Mouse (Mus musculus) heart, postnatal 0 days (tissue): ENCODE results near the gene Olfr1447. TPM values are rescaled to one million over a fixed set of nuclear protein-coding genes. Genes with fewer than 3 reads are reported as not detected.

Experiments used
- ATAC-seq: fragments of 200-750 bp; cut with Nextera tagmentation; 2 replicates; pipeline ENCODE4 v1.8.0; 2017; ENCODE audit warnings: low read depth, moderate number of reproducible peaks, moderate library complexity; ENCODE audit not compliant: insufficient read depth
- DNase-seq: peaks from one replicate; pipeline ENCODE4 v3.0.0-alpha.2; 2016; ENCODE audit warnings: low spot score
- H3K27ac ChIP-seq: fragments of 300-500 bp; sonication (generic); 2 replicates; pipeline ENCODE4 v1.5.1; 2014; ENCODE audit warnings: low read depth, mild to moderate bottlenecking
- H3K27me3 ChIP-seq: fragments of 300-500 bp; sonication (generic); 2 replicates; pipeline ENCODE4 v1.6.1; 2014; ENCODE audit warnings: low read length, mixed read lengths; ENCODE audit not compliant: control insufficient read depth, insufficient read depth
- H3K36me3 ChIP-seq: fragments of 300-500 bp; sonication (generic); replicated peaks from 2 replicates; pipeline ENCODE4 v1.6.1; 2014; ENCODE audit warnings: low read length, mixed read lengths; ENCODE audit not compliant: control insufficient read depth, insufficient read depth
- H3K4me1 ChIP-seq: fragments of 300-500 bp; sonication (generic); 2 replicates; pipeline ENCODE4 v1.6.1; 2014; ENCODE audit warnings: antibody characterized with exemption; ENCODE audit not compliant: control insufficient read depth, insufficient read depth
- H3K4me2 ChIP-seq: fragments of 300-500 bp; sonication (generic); 2 replicates; pipeline ENCODE4 v1.6.1; 2014; ENCODE audit warnings: low read depth, mild to moderate bottlenecking, low read length, moderate library complexity
- H3K4me3 ChIP-seq: fragments of 300-500 bp; sonication (generic); 2 replicates; pipeline ENCODE4 v1.5.1; 2014; ENCODE audit warnings: low read depth, low read length
- H3K9ac ChIP-seq: fragments of 300-500 bp; sonication (generic); replicated peaks from 2 replicates; pipeline ENCODE4 v1.6.1; 2014; ENCODE audit warnings: low read depth, low read length, mixed read lengths
- H3K9me3 ChIP-seq: fragments of 300-500 bp; sonication (generic); replicated peaks from 2 replicates; pipeline ENCODE4 v1.6.1; 2016; ENCODE audit warnings: low read length; ENCODE audit not compliant: control insufficient read depth
- CTCF ChIP-seq: IDR thresholded peaks from 2 replicates; pipeline ENCODE4 v1.5.1; 2016; ENCODE audit warnings: antibody characterized with exemption, control low read depth, low read depth
- EP300 ChIP-seq: IDR thresholded peaks from 2 replicates; pipeline ENCODE4 v1.6.1; 2016; ENCODE audit warnings: antibody characterized with exemption, low read depth
- WGBS: fragments of 180-500 bp; shearing (Covaris S2); extraction: QIAGEN DNeasy Blood & Tissue Kit; methylation state at CpG from one replicate; pipeline ENCODE4 v1.1.7; 2014; 5-methylcytosine and 5-hydroxymethylcytosine counted together
- polyA plus RNA-seq: library from polyadenylated mRNA; unstranded; fragments of >200 nt; fragmentation: Nextera tagmentation; extraction: Ambion mirVana; gene quantifications from 2 replicates; pipeline ENCODE4 v1.2.1, GENCODE M21; 2015
- total RNA-seq: library from RNA; depleted of rRNA; stranded (reverse); fragments of >200 nt; gene quantifications from 2 replicates; pipeline ENCODE4 v1.2.3, GENCODE M21; 2014; ENCODE audit warnings: low replicate concordance; rRNA removed

Olfr1447 gene
- not detected in 2 replicates for total RNA-seq
- polyA plus RNA-seq: not detected in 2 replicates

DNA sequence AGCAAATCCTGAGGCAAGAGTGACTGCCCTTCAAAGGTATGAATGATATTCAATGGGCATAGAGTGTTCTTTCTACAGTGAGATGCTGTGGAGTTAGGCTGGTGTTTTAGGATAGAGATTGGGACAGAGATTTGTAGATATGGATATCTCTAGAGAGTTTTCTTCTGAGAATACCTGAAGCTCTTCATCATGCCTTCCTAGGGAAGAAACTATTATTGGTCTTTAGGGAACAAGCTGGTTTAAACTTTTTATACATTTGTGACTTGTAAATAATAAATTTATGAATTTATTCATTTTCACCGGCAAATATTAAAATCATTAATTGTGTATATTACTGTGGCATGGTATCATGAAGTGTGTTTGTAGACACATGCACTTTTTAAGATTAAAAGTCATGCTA lies at the start of gene Olfr1447:
Gene Olfr1447 (minus strand): TSS at position 101 of the 400 bp plus-strand sequence.
- no peaks in the 10 kb centered on the region for H3K27me3 ChIP-seq
- H3K36me3 ChIP-seq: no peaks in the 10 kb centered on the region
- H3K4me1 ChIP-seq: no peaks in the 10 kb centered on the region
- no peak within 1 kb of the TSS for H3K4me3 ChIP-seq
- no peak within 1 kb of the TSS for H3K9ac ChIP-seq
- no peak for ATAC-seq
- WGBS: 80% methylated on average over 1 of the region's 1 CpGs
- no peak for DNase-seq
- H3K9me3 ChIP-seq: peaks cover 7% of the 10 kb centered on the region; the same call in 1 of the 2 replicates
- TF ChIP-seq EP300 (no peak), CTCF (no peak)
- H3K4me2 ChIP-seq: no peak within 1 kb of the TSS
- H3K27ac ChIP-seq: no peak within 1 kb of the TSS

DNA sequence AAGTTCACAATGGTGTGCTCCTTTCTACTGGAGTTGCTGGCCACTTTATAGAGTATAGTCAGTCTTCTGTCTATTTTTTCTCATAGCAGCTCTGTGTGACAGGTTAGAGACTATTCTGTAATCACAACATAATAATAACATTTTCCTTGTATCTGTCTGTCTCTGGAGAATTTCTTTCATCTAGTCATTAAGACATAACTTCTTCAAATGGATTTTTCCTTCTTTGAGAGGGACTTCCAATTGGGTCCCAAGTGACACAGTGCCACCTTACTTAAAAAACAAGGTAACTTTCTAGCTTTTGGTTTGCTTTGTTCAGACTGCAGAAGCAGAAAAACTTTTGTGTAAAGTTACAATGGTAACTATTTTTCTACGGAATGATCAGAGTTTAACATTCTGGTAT lies 46.4 kb upstream of the Olfr1447 start, which contains the start of gene Olfr1450:
Gene Olfr1450 (plus strand): TSS at position 301 of the 400 bp plus-strand sequence.
- no peak for DNase-seq

DNA sequence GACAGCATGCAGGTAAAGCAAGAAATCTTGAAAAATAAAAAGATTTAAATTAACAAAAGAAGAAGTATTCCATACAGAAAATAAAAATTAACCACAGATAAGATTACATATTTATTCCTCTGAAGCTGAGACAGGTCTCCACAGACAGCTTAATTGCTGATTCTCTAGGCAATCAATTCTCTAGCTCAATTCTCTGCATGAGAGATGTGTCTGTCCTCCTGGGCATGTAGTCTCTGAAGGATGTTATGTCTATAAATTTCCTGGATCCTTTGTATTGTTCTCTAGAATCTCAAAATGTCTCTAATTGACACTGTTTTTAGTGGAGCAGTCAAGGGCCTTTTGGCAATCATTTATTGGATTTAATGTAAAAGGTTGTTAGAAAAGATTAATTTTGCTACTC lies 27.0 kb upstream of the Olfr1447 start, which contains the start of gene Olfr1449:
Gene Olfr1449 (plus strand): TSS at position 301 of the 400 bp plus-strand sequence.
- no peak for ATAC-seq
- H3K4me2 ChIP-seq: no peak within 1 kb of the TSS
- H3K9ac ChIP-seq: no peak within 1 kb of the TSS
- no peak for TF ChIP-seq CTCF
- TF ChIP-seq EP300: no peak
- H3K36me3 ChIP-seq: no peaks in the 10 kb centered on the region
- no peaks in the 10 kb centered on the region for H3K9me3 ChIP-seq
- no peak within 1 kb of the TSS for H3K4me3 ChIP-seq
- H3K4me1 ChIP-seq: no peaks in the 10 kb centered on the region
- DNase-seq: no peak
- H3K27ac ChIP-seq: no peak within 1 kb of the TSS
- H3K27me3 ChIP-seq: no peaks in the 10 kb centered on the region

More for the DNA sequence above, 46.4 kb upstream of the Olfr1447 start, which contains the start of gene Olfr1450:
- 74% methylated on average over 1 of the region's 1 CpGs for whole genome bisulfite sequencing
- Histone ChIP-seq H3K4me3 (no peak within 1 kb of the TSS), H3K4me1 (no peaks in the 10 kb centered on the region), H3K4me2 (no peak within 1 kb of the TSS), H3K9ac (no peak within 1 kb of the TSS), H3K9me3 (no peaks in the 10 kb centered on the region; the same call in 1 of the 2 replicates), H3K27ac (no peak within 1 kb of the TSS), H3K36me3 (no peaks in the 10 kb centered on the region), H3K27me3 (no peaks in the 10 kb centered on the region)
- TF ChIP-seq CTCF (no peak), EP300 (no peak)
- no peak for ATAC-seq

DNA sequence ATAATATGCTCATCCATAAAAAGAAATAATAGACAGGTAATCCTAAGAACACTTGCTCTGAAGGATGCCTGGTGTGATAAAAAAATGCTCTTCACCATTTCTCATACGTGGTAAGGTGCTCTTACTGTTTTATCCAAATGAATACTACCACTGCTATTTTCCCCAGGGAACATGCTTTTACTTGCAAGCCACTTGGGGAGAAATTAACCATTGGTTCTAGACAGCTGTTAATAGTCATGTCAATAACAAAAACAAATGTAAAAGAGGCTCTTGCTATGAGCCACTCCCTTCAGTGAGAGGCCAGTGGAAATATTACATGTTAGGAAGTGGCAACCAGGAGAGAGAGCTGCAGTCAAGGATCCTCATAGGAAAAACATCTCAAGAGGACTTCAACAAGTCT lies 20.8 kb upstream of the Olfr1447 start, which contains the start of gene Olfr1448:
Gene Olfr1448 (minus strand): TSS at position 101 of the 400 bp plus-strand sequence.
- Histone ChIP-seq H3K9me3 (no peaks in the 10 kb centered on the region), H3K36me3 (no peaks in the 10 kb centered on the region), H3K27me3 (no peaks in the 10 kb centered on the region), H3K4me1 (no peaks in the 10 kb centered on the region), H3K4me2 (no peak within 1 kb of the TSS), H3K9ac (no peak within 1 kb of the TSS), H3K27ac (no peak within 1 kb of the TSS), H3K4me3 (no peak within 1 kb of the TSS)
- 42% methylated on average over 1 of the region's 1 CpGs for WGBS
- no peak for ATAC-seq
- TF ChIP-seq EP300 (no peak), CTCF (no peak)
- DNase-seq: no peak

DNA sequence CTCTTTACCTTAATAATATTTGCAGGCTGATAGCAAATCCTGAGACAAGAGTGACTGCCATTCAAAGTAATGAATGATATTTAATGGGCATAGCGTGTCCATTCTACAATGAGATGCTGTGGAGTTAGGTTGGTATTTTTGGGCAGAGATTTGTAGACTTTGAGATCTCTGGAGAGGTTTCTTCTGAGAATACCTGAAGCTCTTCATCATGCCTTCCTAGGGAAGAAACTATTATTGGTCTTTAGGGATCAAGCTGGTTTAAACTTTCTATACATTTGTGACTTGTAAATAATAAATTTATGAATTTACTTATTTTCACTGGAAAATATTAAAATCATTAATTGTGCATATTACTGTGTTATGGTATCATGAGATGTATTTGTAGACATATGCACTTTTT lies 10.1 kb downstream of the Olfr1447 start, which contains the start of gene Olfr1446:
Gene Olfr1446 (minus strand): TSS at position 101 of the 400 bp plus-strand sequence.
- Histone ChIP-seq H3K9ac (no peak within 1 kb of the TSS), H3K4me1 (no peaks in the 10 kb centered on the region), H3K27ac (no peak within 1 kb of the TSS), H3K4me2 (no peak within 1 kb of the TSS), H3K9me3 (0 out of 2 replicates have a peak, but pooled peaks cover 2% of the 10 kb centered on the region), H3K36me3 (no peaks in the 10 kb centered on the region), H3K27me3 (no peaks in the 10 kb centered on the region), H3K4me3 (no peak within 1 kb of the TSS)
- no peak for ATAC-seq
- TF ChIP-seq EP300 (no peak), CTCF (no peak)
- WGBS: 60% methylated on average over 1 of the region's 1 CpGs
- no peak for DNase-seq

DNA sequence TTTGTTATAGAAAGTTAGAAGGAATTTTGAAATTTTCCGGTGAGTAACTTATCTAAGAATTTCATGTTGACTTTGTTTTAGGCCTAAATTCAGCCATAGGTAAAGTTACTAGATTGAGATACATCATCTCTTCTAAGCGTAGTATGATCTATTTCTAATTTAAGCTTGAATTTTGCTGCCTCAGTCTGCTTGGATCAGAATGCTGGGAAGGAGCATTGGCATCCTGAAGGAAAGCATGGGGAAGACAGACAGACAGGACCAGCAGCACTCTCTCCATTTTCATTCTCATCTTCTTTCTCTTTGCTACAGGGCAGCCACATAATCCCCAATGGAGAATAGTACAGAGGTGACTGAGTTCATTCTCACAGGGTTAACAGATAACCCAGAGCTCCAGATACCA lies 20.0 kb downstream of the Olfr1447 start, which contains the start of gene Olfr1445:
Gene Olfr1445 (plus strand): TSS at position 301 of the 400 bp plus-strand sequence.
- ATAC-seq: no peak
- no peak within 1 kb of the TSS for H3K4me3 ChIP-seq
- H3K27me3 ChIP-seq: no peaks in the 10 kb centered on the region
- H3K9me3 ChIP-seq: no peaks in the 10 kb centered on the region
- no peak for DNase-seq
- TF ChIP-seq CTCF (no peak), EP300 (no peak)
- no peak within 1 kb of the TSS for H3K27ac ChIP-seq
- no peak within 1 kb of the TSS for H3K4me2 ChIP-seq
- H3K9ac ChIP-seq: no peak within 1 kb of the TSS
- H3K4me1 ChIP-seq: no peaks in the 10 kb centered on the region
- no peaks in the 10 kb centered on the region for H3K36me3 ChIP-seq
- 70% methylated on average over 2 of the region's 2 CpGs for WGBS
